Mouse (Mus musculus) embryo, embryonic 9.5 days (tissue): ENCODE measurements around the gene Dennd4a.

Experiments
- DNase-seq: peaks from one replicate; pipeline ENCODE4 v3.0.0-alpha.2; 2017; ENCODE audit errors: extremely low spot score

Dennd4a gene

DNA sequence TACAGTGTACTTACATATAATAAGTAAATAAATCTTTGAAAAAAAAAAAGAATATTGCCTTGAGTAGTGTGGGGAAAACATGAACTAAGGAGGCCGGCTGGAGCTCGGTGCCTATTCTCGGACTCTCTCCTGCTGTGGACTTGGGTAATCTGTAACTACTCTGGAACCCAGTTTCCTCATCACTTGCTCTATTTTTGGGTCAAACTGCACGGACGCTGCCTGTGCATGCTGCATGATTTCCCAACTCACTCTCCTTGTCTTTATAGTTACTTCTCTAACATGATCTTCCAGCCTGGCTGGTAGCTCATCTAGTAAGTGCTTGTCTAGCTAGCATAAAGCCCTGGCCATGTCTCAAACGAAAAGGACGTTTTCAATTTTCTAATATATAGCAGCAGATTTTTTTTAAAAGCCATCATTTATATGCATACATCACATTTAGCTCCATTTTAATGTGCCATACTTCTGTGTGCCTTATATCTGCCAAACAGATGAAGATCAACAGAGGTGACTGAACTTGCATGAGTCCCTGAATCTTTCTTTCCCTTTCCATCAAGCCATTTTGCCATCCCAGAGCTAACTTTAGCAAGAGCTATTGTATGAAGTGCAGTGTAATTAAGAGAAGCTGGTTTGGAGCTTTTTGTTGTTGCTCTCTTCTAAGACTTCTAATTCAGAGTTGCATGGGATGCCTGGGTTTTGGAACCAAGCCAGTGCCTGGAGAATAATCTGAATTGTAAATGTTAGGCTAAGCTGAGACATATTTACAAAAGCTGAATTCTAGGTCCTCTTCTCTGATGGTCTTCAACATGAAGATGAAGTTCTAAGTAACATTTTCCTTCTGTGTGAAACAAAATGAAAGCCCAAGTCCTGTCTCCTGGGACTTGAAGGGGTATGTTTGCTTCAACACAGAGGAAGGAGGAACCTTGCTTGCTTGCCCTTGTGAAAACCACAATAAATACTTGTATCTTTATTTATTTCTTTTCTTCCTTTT lies 20.2 kb upstream of the Dennd4a start:
- no peak for DNase-seq

DNA sequence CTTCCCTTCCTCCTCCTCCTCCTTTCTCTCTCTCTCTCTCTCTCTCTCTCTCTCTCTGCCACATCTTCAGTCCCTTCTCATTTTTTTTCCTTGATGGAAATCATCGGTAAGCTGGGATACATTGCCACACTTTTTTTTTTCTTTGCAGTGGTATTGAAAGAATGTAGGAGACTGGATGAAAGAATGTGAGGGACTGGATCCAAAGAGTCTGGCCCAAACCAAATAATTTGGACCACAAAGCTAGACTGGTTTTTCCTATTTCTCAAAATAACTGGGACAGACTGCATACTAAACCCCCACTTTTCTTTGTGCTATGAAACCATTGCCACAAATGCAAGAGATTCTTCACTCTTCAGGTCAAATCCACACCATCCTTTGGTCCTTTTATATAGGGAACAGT lies 19.5 kb upstream of the Dennd4a start:
- DNase-seq = no peak

DNA sequence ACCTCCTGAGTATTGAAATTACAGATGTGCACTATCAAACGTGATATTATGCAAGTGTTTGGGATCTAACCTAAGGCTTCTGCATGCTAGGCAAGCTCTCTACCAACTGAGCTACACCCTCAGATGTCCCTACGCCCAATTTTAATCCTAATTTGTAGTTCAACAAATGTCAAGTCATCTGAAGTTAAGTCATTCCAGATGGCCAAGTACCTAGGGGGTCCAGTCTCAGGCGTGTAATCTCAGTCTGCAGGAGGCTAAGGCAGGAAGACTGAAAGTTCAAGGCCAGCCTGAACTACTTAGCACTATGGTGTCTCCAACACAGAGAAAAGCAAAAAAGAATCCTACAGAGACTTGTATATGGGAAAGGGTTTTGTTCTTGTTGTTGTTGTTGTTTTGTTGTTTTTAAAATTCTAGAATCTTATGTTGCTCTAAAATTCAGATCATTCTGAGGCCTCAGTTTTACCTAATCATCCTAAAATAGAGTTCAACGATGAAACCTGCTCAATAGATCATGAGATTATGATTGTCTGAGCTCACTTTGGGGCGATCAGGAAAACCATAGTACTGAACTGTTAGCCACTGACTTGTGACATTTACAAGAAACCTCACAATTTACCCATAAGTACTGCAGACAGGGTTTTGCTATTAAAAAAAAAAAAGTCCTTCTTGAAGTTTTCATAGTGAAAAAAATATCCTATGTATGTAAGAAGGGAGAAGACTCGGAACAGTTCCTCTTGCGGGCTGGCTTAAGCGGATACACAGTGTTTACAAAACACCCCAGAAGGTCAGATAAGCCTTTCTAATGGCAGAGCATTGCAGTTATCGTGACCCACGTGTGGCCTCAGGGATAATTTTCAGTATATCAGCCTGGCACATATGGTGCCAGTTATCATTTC lies 18.5 kb upstream of the Dennd4a start:
- DNase-seq = no peak

DNA sequence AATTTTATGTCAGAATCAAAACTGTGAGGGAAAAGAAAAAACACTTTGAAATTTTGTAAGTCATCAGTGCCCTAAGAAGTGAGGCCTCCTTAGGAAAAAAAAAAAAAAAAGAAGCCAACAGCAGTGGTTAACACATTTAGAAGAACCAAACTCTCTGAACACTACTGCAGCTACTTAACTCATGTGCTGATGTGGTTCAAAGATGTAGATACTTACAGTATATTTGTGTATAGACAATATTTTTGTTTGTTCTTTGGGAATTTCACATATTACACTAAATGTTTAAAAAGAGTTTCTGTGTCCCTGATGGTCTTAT lies 17.9 kb upstream of the Dennd4a start:
- DNase-seq = no peak

DNA sequence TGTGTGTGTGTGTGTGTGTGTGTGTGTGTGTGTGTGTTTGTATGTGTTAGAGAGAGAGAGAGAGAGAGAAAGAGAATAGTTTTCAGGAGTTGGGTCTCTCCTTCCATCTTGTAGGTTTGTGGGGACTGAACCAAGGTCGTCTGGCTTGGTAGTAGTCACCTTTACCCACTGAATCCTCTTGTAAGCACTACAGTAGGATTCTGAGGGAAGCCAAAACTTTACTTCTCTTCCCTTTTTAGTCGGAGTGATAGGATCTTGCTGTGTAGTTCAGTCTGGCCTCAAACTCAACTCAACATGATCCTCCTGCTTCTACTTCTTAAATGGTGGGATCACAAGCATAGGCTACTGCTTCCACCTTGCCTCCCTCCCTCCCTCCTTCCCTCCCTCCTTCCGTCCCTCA lies 17.3 kb upstream of the Dennd4a start:
- DNase-seq = no peak

DNA sequence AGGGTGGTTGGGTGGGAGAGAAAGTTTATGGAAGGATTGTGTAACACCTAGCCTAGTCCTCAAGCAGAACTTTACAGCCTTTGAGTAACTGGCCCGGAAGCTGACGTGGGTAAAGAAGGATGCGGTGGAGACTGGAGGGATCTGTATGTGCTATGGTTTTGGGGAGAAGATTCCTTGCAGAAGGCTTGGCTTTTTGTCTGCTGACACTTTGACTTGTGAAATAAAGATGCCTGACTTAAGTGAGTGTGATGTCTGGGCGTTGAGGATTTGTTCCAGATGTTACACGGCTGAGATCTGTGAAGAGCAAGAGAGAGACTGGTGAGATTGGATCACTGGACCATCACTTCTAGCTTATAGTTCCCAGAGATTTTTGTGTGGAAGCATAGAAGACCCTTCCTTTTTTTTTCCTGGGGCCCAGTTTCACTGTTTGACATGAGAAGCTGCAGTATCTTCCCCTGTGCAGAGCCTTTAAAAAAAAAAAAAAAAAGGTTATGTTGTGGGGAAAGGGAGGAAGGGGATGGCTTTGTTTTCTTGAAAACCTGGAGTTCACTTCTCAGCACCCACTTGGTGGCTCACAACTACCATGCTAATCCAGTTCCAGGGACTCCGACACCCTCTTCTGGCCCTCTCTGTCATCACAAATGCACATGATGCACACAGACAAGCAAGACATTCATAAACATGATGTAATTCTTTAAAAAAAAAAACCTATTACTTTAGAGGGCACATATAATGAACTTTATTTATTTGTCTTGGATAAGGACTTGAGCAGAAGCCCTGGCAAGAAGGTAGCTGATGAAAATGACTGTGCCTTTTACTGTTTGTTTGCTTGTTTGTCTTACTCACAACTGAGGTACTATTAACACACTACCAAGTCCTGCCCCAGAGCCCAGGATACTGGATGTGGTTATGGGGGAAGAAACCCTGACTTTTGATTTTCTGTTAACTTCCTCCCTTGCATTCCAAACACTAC lies 16.4 kb upstream of the Dennd4a start:
- DNase-seq = no peak

DNA sequence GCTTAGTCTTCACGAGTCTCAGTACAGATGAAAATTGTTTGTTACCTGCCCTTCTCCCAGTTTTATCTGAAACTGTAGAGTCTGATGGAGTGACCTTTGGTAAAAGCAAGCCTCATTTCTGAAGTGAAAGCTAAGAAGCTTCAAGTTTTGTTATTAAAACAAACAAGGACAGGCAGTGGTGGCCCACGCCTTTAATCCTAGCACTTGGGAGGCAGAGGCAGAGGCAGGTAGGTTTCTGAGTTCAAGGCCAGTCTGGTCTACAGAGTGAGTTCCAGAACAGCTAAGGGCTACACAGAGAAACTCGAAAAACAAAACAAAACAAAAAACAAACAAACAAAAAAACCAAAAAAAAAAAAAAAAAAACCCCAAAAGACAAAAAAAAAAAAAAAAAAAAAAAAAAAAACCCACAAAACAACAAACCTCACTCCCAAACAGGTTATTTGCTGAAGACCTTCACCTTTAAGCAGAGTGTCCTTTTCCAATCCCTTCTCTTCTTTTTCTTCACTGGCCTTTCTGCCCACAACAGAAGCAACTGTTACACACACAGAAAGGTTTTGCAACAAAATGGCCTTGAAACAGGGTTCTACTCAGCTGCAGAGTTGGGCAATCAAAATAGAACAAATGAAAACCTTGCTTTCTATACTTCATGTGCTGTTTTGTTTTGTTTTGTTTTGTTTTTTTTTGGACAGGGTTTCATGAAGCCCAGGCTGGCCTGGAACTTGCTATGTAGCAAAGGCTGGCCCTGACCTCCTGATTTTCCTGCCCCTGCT lies 15.1 kb upstream of the Dennd4a start:
- no peak for DNase-seq

DNA sequence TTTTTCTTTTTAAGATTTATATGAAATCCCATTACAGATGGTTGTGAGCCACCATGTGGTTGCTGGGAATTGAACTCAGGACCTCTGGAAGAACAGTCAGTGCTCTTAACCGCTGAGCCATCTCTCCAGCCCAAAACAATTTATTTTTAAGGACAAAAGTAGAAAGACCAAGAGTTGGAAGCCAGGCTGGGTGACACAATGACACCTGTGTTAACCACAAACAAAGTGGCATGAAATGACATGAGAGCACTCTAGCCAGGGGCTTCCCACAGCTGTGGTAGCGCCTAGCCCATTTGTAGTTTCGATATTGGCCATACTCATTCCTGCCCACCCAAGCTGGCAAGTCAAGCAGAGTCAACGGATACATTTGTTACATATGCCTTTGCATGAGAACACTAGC lies 13.7 kb upstream of the Dennd4a start:
- DNase-seq = no peak

DNA sequence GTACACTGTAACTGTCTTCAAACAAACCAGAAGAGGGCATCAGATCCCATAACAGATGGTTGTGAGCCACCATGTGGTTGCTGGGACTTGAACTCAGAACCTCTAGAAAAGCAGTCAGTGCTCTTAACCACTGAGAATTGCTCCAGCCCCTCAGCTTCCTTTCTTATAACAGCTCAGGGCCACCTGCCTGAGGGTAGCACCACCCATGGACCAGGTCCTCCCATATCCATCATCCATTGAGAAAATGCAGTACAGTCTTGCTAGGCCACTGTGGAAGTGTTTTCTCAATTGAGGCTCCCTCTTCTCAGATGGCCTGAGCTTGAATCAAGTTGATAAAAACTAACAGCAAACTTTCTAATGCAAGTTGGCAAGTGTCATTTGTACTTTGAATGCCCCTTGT lies 13.0 kb upstream of the Dennd4a start:
- DNase-seq = no peak

DNA sequence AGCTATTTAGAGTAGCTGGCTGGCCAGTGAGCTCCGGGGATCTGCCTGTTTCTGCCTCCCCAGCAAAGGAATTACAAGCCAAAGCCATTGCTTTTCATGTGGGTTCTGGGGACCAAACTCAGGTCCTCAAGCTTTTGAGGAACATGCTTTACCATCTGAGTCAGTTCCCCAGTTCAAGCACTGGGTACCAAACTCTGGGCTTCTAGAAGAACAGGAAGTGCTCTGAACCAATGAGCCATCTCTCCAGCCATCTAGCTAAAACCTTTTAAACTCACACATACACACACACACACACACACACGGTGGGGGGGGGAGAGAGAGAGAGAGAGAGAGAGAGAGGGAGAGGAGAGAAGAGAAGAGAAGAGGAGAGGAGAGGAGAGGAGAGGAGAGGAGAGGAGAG lies 12.3 kb upstream of the Dennd4a start:
- DNase-seq = no peak

DNA sequence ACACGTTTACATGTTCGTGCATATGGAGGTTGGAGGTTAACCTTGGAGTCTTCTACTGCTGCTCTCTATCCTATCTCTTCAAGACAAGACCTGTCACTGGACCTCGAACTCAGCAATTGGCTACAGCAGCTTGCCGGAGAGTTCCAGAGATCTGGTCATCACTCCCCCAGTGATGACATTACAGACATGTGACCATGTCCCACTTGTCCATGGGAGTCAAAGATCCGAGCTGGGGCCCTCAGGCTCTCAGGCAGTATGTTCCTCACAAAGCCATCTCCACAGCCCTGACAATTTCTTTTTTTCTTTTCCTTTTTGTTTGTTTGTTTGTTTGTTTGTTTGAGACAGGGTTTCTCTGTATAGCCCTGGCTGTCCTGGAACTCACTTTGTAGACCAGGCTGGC lies 11.6 kb upstream of the Dennd4a start:
- DNase-seq = no peak

DNA sequence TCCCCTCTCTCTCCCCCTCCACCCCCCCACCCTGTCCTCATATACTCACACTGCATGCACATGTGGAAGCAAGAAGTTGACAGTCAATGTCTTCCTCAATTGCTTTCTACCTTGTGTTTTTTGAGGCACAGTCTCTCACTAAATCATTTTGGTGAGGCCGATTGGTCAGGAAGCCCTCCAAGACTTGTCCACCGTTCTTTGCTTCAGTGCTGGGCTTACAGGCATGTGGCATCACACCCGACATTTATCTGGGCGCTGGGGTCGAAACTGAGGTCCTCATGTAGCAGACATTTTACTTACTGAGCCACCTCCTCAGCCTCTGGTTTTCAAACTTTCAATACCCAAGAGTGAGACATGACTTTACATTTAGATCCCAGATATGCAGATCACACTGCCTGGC lies 8.6 kb upstream of the Dennd4a start:
- no peak for DNase-seq

DNA sequence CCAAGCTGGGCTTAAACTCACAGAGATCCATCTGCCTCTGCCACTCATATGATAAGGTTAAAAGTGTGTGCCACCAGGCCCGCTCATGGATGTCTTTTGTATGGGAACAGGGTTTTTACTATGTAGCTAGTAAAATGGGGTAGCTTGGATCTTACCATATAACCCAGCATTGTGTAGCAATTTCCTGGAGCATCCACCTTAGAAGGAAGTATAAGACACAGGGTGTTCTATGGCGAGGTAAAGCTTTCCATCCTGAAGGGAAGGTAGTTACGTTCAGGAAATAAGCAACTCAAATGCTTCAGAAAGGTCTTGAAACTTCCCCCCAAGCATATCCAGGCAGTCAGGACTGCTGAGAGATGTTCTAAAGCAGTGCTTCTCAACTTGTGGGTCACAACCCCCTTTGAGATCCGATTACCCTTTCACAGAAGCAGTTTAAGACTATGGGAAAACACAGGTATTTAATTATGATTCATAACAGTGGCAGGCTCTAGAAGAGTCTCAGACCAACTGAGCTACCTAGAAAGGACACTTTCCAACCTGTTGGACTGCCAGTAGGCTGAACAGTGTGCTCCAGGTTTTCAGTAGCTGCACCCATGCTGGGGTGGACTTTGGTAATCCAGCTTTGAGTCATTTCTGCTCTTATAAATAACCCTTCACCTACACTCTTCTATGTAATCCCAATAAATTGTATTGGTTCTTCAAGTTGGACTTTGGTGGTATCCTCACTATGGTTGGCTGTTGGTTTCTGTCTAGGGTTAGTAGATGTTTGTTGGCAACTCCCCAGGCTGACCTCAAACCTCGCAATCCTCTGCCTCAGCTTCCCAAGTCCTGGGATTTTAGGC lies 7.5 kb upstream of the Dennd4a start:
- no peak for DNase-seq

DNA sequence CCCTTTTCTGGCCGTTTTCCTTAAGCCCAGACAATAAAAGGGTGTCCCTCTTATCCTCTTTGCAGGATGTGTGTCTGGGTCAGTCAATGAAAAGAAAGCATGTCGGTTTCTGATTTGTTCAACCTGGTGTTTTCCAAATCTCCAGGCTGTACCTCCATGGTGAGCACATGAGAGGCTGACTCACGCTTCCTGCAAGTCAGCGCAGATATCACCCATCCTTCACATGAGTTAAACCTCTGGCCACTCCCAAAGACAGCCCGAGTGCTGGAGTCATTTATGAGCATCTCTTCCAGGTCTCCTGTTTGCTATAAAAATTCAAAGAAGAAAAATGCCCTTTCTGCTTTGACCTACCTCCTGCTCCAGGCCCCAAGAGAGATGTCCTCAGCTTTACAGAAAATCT lies 5.3 kb upstream of the Dennd4a start:
- no peak for DNase-seq

DNA sequence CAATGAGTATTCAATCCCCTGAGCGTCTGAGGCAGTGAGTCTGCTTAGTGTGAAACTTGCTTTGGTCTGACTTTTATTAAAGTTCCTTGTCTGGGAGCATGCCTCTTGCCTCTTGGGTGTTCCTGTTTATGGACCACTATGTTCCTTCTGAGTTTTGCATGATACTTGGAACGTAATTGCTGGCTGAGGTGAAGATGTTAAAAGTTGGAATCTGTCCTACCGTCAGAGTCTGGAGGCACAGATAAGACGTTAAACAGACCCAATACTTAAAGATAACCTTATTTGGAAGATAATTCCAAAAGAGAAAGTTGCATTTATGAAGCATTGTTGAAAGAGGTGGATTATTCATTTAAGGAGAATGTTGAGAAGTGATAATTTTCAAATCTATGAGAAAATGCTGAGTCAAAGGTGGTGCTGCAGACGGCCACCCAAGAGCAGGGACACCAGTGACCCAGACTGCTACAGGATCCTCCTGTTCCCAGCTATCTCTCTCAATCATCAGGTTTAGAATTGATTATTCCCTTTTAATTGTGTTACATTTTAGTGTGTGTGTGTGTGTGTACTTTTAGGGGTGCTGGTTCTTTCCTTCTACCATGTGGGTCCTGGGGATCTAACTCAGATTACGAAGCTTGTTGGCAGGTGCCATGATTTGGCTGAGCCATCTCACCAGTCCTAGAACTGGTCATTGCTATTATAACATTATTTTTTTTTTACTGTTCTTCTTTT lies 4.6 kb upstream of the Dennd4a start:
- DNase-seq = no peak

DNA sequence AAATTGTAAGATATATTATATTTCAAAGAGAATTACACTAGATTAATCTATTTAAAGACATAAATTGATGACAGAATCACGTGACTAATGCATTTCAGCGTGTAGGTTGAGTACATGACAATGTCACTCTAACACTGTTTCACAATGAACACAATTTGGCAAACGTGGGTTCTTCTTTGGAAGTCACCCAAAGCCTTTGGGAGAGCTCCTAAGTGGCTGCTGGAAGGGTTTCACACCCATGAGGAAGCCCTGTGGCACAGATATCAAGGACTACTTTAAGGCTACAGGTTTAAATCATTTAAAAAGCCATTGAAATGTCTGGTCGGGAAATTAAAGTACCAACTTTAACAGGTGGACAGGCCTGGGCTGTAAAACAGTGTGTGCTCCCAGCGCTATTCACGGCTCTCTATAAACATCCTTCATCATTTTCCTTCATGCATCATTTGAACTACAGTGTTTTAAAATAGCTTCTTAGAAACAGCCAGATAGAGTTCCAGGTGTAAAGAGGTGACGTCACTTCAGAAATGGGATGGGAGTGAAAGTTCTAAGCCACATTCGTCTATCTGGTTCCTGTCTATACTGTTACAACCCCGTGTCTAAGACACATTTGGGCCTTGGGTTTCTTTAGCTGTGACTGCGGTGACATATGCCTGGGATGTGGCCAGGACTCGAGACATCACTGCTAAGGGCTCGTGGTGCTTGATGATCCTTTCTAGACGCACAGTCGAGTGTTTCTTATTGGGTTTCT lies 3.9 kb upstream of the Dennd4a start:
- DNase-seq = no peak

DNA sequence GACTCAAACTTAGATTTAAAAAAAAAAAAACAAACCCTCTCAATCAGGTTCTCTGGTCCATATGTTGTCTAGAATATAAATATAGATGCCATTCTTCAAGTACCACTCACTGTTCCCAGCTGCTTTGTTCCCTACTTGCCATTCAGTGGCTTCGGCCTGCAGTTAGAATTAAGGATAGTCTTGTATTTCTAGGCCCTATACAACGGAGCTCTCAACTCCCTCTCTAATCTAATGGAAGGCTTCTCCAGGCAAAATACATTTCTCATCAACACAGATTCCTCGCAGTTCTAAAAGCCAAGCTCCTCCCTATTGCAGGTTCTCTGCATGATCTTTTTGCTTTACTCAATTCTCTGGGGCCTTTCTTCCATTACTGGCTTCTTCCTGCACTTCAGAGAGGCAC lies 1.3 kb upstream of the Dennd4a start:
- DNase-seq = no peak
